Mouse (Mus musculus): ENCODE measurements around the gene Anapc15. TPM values are rescaled to one million over a fixed set of nuclear protein-coding genes. Genes with fewer than 3 reads are reported as not detected.

Anapc15 gene
- total RNA-seq (2014; fragmentation: Nextera tagmentation) (55.6 and 63.3 TPM in 2 replicates), total RNA-seq (2017) (113 and 128 TPM in 2 replicates), polyA plus RNA-seq (2012) (20.2 and 20.5 TPM in 2 replicates)

DNA sequence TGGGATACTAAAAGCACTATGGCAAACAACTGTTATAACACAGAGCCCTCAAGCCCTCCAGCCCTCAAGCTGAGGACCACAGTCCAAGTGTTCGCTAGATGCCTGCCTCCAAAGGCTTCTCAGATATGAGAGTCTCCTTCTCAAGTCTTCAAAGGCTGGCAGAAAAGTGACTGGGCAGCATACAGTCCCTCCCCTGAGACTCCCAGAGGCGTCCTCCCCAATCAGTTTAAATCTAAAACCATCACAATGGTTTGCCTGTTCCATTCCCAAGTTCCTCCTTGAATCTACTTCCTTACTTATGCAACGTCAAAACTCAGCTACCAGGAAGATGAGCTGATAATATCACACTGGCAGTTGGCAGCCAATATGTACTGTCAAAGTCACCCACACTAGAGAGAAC lies at the start of gene Anapc15:
TSS of gene Anapc15 (plus strand) at position 301 of the 400 bp plus-strand sequence.
- H3K9me3 ChIP-seq (replicated peaks): no peaks in the 10 kb centered on the region
- DNase-seq (ENCODE audit: low spot score) (no peak), ATAC-seq (ENCODE audit: extremely low read depth, insufficient number of reproducible peaks, low FRiP score, poor library complexity, severe bottlenecking) (no peak)
- H3K4me1 ChIP-seq (ENCODE audit: insufficient read depth, low read depth, low read length): peaks cover 4% of the 10 kb centered on the region; the same call in 1 of the 2 replicates
- H3K4me3 ChIP-seq (ENCODE audit: low read depth, low read length): no peak within 1 kb of the TSS
- TF ChIP-seq GATA1 (IDR thresholded peaks at IDR 0.05; ENCODE audit: borderline replicate concordance, low read length) (no peak), TAL1 (conservative IDR thresholded peaks at IDR 0.05; ENCODE audit: low read depth, low read length) (no peak), CTCF (IDR thresholded peaks at IDR 0.05; ENCODE audit: low read depth, low read length) (no peak)
- peaks cover 13% of the 10 kb centered on the region for H3K27me3 ChIP-seq (ENCODE audit: insufficient read depth, low read length)
- H3K36me3 ChIP-seq (replicated peaks): no peaks in the 10 kb centered on the region

DNA sequence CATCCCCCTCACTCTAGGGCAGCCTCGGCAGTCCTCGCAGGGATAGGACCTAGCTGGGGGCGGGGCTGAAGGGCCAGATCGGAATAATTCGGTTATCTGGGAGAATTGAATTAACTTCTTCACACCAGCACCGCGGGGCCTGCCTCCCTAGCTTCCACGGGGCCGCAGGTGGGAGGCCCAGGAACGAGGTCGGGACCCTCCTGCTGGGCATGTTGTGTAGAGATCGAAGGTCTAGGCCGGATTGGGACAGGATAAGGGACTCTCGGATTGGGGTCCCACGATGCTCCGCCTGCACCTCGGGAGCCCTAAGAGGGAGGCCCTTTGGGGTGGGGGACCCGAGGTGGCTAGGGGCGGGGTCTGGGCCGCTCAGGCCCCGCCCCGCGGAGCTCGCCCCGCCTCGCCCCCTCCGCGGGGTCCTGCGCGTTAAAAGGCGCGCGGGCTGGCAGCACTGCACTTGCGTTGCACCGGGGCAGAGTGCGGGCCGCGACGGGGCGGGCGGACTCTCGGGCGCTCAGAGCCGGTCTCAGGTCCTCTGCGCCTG lies 45.6 kb upstream of the Anapc15 start, which contains the start of gene Phox2a:
TSS of gene Phox2a (plus strand) at position 453 of the 541 bp plus-strand sequence.
- ATAC-seq (ENCODE audit: extremely low read depth, insufficient number of reproducible peaks, low FRiP score, poor library complexity, severe bottlenecking): no peak
- DNase-seq (ENCODE audit: low spot score): no peak
- Histone ChIP-seq H3K4me3 (ENCODE audit: low read depth, low read length) (no peak within 1 kb of the TSS), H3K4me1 (ENCODE audit: insufficient read depth, low read depth, low read length) (no peaks in the 10 kb centered on the region), H3K36me3 (replicated peaks) (peaks cover 3% of the 10 kb centered on the region), H3K9me3 (replicated peaks) (peaks cover 18% of the 10 kb centered on the region), H3K27me3 (ENCODE audit: insufficient read depth, low read length) (peaks cover 31% of the 10 kb centered on the region)
- TF ChIP-seq GATA1 (IDR thresholded peaks at IDR 0.05; ENCODE audit: borderline replicate concordance, low read length) (no peak), CTCF (IDR thresholded peaks at IDR 0.05; ENCODE audit: low read depth, low read length) (no peak), TAL1 (conservative IDR thresholded peaks at IDR 0.05; ENCODE audit: low read depth, low read length) (no peak), POLR2AphosphoS5 (IDR thresholded peaks at IDR 0.05; ENCODE audit: insufficient replicate concordance, low read depth, low read length) (no peak), GATA2 (IDR thresholded peaks at IDR 0.05; ENCODE audit: borderline replicate concordance, low read depth, low read length) (no peak)

DNA sequence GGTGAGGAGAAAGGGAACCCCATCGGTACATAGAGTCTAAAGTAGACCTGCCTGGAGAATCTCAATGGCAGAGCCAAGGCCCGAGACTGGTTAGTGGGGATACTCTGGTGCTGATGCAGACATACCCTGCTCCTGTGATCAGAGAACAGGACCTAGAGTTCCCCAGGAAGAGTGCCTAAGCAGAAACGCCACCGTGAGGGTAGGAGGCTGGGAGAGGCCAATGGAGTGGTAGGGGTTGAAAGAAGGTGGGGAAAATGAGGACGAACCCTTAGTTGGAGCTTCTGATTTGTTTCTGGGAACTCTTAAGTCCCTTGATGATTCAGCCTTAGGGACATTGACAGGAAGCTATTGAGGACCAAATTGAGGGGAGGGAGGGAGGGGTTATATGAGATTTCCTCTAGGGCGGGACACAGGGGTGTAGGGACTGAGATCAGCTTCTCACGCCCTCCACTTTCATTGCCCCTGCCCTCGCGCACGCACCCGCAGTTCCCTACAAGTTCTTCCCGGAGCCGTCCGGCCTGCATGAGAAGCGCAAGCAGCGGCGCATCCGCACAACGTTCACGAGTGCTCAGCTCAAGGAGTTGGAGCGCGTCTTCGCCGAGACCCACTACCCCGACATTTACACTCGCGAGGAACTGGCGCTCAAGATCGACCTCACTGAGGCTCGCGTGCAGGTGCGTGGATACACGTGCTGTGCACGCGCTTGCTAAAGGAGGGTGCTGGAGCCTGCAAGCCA lies 43.1 kb upstream of the Anapc15 start:
- DNase-seq (ENCODE audit: low spot score) (no peak), ATAC-seq (ENCODE audit: extremely low read depth, insufficient number of reproducible peaks, low FRiP score, poor library complexity, severe bottlenecking) (no peak)
- peaks cover 27% of the 10 kb centered on the region for H3K36me3 ChIP-seq (replicated peaks)
- TF ChIP-seq GATA2 (IDR thresholded peaks at IDR 0.05; ENCODE audit: borderline replicate concordance, low read depth, low read length) (no peak), POLR2AphosphoS5 (IDR thresholded peaks at IDR 0.05; ENCODE audit: insufficient replicate concordance, low read depth, low read length) (no peak), CTCF (IDR thresholded peaks at IDR 0.05; ENCODE audit: low read depth, low read length) (no peak), GATA1 (IDR thresholded peaks at IDR 0.05; ENCODE audit: borderline replicate concordance, low read length) (no peak), TAL1 (conservative IDR thresholded peaks at IDR 0.05; ENCODE audit: low read depth, low read length) (no peak)
- peaks cover 18% of the 10 kb centered on the region for H3K9me3 ChIP-seq (replicated peaks)
- no peak overlapping the region for H3K4me3 ChIP-seq (ENCODE audit: low read depth, low read length)
- H3K27me3 ChIP-seq (ENCODE audit: insufficient read depth, low read length): peaks cover 20% of the 10 kb centered on the region; the same call in 1 of the 2 replicates
- no peaks in the 10 kb centered on the region for H3K4me1 ChIP-seq (ENCODE audit: insufficient read depth, low read depth, low read length)

DNA sequence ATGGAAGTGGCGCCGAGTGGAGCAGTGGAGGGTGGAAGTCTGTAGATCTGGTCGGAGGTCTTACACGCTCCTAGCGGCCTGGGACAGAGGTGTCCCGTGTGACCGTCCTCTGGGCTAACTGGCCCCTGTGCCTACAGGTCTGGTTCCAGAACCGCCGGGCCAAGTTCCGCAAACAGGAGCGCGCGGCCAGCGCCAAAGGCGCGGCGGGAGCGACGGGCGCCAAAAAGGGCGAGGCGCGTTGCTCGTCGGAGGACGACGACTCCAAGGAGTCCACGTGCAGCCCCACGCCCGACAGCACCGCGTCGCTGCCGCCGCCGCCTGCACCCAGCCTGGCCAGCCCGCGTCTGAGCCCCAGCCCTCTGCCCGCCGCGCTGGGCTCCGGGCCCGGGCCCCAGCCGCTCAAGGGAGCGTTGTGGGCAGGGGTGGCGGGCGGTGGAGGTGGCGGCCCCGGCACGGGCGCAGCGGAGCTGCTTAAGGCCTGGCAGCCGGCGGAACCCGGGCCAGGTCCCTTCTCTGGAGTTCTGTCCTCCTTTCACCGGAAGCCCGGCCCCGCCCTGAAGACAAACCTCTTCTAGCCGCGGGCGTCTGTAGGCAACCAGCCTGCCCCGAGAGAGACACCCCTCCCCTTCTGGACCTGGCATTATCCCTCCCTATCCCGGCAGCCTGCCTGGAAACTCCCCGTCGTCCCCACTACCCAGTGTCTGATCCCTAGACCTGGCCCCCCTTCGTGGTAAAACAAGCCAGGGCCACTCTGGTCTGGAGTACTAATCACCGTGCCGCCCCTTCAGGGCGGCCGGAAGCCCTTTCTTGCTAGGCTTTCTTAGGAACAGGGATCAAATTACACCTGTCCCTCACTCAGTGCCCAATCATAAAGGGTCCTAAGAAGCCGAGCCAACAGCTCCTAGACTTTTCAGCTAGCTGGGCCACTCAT lies 41.7 kb upstream of the Anapc15 start:
- Histone ChIP-seq H3K4me1 (ENCODE audit: insufficient read depth, low read depth, low read length) (no peaks in the 10 kb centered on the region), H3K9me3 (replicated peaks) (peaks cover 18% of the 10 kb centered on the region), H3K36me3 (replicated peaks) (peaks cover 41% of the 10 kb centered on the region), H3K27me3 (ENCODE audit: insufficient read depth, low read length) (peaks cover 20% of the 10 kb centered on the region; the same call in 1 of the 2 replicates), H3K4me3 (ENCODE audit: low read depth, low read length) (no peak overlapping the region)
- DNase-seq (ENCODE audit: low spot score): no peak
- no peak for ATAC-seq (ENCODE audit: extremely low read depth, insufficient number of reproducible peaks, low FRiP score, poor library complexity, severe bottlenecking)
- TF ChIP-seq GATA2 (IDR thresholded peaks at IDR 0.05; ENCODE audit: borderline replicate concordance, low read depth, low read length) (no peak), POLR2AphosphoS5 (IDR thresholded peaks at IDR 0.05; ENCODE audit: insufficient replicate concordance, low read depth, low read length) (no peak)

DNA sequence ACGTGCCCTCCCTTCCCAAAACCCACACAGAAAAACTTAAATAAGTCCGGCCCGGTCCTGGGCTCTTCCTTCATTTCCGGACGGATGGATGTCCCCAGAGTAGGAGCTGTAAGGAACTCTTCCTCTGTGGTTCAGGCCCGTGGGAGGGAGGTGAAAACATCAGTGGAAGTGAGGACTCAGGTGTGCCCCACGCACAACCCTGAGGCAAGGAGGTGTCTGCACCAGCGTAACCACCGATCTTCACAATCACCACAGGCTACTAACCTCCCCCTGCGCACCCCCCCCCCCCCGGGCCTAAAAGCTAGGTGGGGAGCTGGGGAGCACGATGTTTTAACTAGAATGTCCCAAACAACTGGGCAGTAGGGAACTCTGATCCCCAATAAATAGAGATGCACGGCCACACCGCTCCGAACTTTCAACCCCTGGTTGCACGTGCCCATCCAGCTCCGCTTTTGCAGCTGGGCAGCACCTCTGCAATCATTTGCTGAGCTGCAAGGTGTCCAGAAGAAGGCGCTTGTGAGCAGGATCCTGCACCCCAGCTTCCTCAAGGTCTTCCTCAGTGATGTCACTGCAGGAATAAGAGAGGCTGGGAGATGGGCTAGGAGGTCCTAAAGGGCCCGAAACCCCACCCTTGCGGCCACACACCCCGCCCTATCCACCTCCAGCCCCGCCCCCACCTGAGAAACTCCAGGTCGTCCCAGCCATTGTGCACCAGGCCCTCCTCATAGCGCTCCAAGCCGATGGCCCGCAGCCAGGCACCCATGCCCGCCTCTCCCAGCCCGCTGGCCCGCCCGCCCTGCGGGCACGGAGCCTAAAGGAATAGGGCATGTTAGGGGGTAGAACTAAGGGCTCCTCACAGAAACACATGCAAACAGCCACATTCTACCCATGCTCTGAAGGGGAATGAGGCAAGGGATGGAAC lies 40.4 kb upstream of the Anapc15 start:
- no peak for DNase-seq (ENCODE audit: low spot score)
- Histone ChIP-seq H3K36me3 (replicated peaks) (peaks cover 54% of the 10 kb centered on the region), H3K9me3 (replicated peaks) (peaks cover 18% of the 10 kb centered on the region), H3K4me1 (ENCODE audit: insufficient read depth, low read depth, low read length) (no peaks in the 10 kb centered on the region), H3K27me3 (ENCODE audit: insufficient read depth, low read length) (peaks cover 8% of the 10 kb centered on the region; the same call in 1 of the 2 replicates), H3K4me3 (ENCODE audit: low read depth, low read length) (no peak overlapping the region)
- no peak for TF ChIP-seq CTCF (IDR thresholded peaks at IDR 0.05; ENCODE audit: low read depth, low read length)
- TF ChIP-seq POLR2AphosphoS5 (IDR thresholded peaks at IDR 0.05; ENCODE audit: insufficient replicate concordance, low read depth, low read length): no peak
- TF ChIP-seq TAL1 (conservative IDR thresholded peaks at IDR 0.05; ENCODE audit: low read depth, low read length): no peak
- TF ChIP-seq GATA1 (IDR thresholded peaks at IDR 0.05; ENCODE audit: borderline replicate concordance, low read length): no peak
- TF ChIP-seq GATA2 (IDR thresholded peaks at IDR 0.05; ENCODE audit: borderline replicate concordance, low read depth, low read length): no peak
- no peak for ATAC-seq (ENCODE audit: extremely low read depth, insufficient number of reproducible peaks, low FRiP score, poor library complexity, severe bottlenecking)

Measured in G1E (cell line).